Mouse (Mus musculus): Measurements from ENCODE around the gene Tomm20. TPM values are rescaled to one million over a fixed set of nuclear protein-coding genes. Genes with fewer than 3 reads are reported as not detected.

Tomm20 gene
- polyA plus RNA-seq, 1 experiment from 2014 or later = 372 TPM

Other genes with a start within 250 kb of the Tomm20 start
- gene Rbm34, start 25.2 kb upstream of the Tomm20 start, polyA plus RNA-seq (2014; fragmentation: Nextera tagmentation; extraction: Ambion mirVana) = 30.5 and 32.4 TPM in 2 replicates
- 12.5 and 14.5 TPM in 2 replicates for gene Pard3, start 118.0 kb upstream of the Tomm20 start, polyA plus RNA-seq (2014; fragmentation: Nextera tagmentation; extraction: Ambion mirVana)